Mouse (Mus musculus) MEL (cell line): Measurements from ENCODE around the gene Rp9. TPM values are rescaled to one million over a fixed set of nuclear protein-coding genes. Genes with fewer than 3 reads are reported as not detected.
A peak's percentile ranks its signal among the peaks of the same experiment; 100 is the strongest.

Experiments
- DNase-seq: peaks from one replicate; pipeline ENCODE4 v3.0.0; 2011; ENCODE audit warnings: low read depth, low spot score
- H3K27ac ChIP-seq: 2 replicates; pipeline ENCODE4 v1.5.1; 2012; ENCODE audit warnings: low read depth, mild to moderate bottlenecking, control low read depth, low read length, moderate library complexity; ENCODE audit not compliant: control insufficient read depth
- H3K27me3 ChIP-seq, 2 experiments: fragments of 150-350 bp in 1 of 2; sonication (generic) in 1 of 2; 2 replicates each; pipeline ENCODE4 v1.6.1; 2012; ENCODE audit warnings: low read length in 2 of 2, mild to moderate bottlenecking in 2 of 2, improper control_type of control experiment in 1 of 2, moderate library complexity in 1 of 2; ENCODE audit not compliant: insufficient read depth in 2 of 2, control insufficient read depth in 1 of 2
- H3K36me3 ChIP-seq, 2 experiments: 2 replicates each; pipeline ENCODE4 v1.6.1; 2012 to 2014; ENCODE audit warnings: low read length in 2 of 2, improper control_type of control experiment in 1 of 2, inconsistent platforms in 1 of 2, mild to moderate bottlenecking in 1 of 2; ENCODE audit not compliant: insufficient read depth in 2 of 2, control insufficient read depth in 1 of 2
- H3K4me1 ChIP-seq, 2 experiments: fragments of 150-350 bp in 1 of 2; sonication (generic) in 1 of 2; 2 replicates each; pipeline ENCODE4 v1.6.1; 2012; ENCODE audit warnings: low read length in 2 of 2, improper control_type of control experiment in 1 of 2, mild to moderate bottlenecking in 1 of 2; ENCODE audit not compliant: insufficient read depth in 2 of 2, control insufficient read depth in 1 of 2
- H3K4me3 ChIP-seq, 2 experiments: fragments of 150-350 bp in 1 of 2; sonication (generic) in 1 of 2; 2 replicates each; pipeline ENCODE4 v1.5.1; 2012; ENCODE audit warnings: low read depth in 2 of 2, low read length in 2 of 2, mild to moderate bottlenecking in 2 of 2, moderate library complexity in 2 of 2, control low read depth in 1 of 2, improper control_type of control experiment in 1 of 2; ENCODE audit not compliant: control insufficient read depth in 1 of 2, insufficient read depth in 1 of 2
- H3K79me2 ChIP-seq: 2 replicates; pipeline ENCODE4 v1.6.1; 2012; ENCODE audit warnings: mild to moderate bottlenecking, low read length, moderate library complexity; ENCODE audit not compliant: control insufficient read depth, poor library complexity, insufficient read depth
- H3K9ac ChIP-seq: 2 replicates; pipeline ENCODE4 v1.6.1; 2012; ENCODE audit warnings: low read depth, mild to moderate bottlenecking, control low read depth, low read length, moderate library complexity; ENCODE audit not compliant: control insufficient read depth, poor library complexity, severe bottlenecking
- H3K9me3 ChIP-seq: fragments of 150-350 bp; sonication (generic); replicated peaks from 2 replicates; pipeline ENCODE4 v1.6.1; 2012; ENCODE audit warnings: mild to moderate bottlenecking, low read length, improper control_type of control experiment, moderate library complexity; ENCODE audit not compliant: insufficient read depth
- CHD1 ChIP-seq: IDR thresholded peaks from 2 replicates; pipeline ENCODE4 v1.6.1; 2012; ENCODE audit warnings: low read depth, mild to moderate bottlenecking, inconsistent platforms, low read length, improper control_type of control experiment
- CTCF ChIP-seq, 3 experiments: IDR thresholded peaks in 2 of 3; conservative IDR thresholded peaks in 1 of 3; 2 replicates each; pipeline ENCODE4 v1.5.1; 2011 to 2012; ENCODE audit warnings: low read length in 3 of 3, low read depth in 2 of 3, mild to moderate bottlenecking in 2 of 3, improper control_type of control experiment in 1 of 3, inconsistent platforms in 1 of 3, mixed read lengths in 1 of 3, moderate library complexity in 1 of 3; ENCODE audit not compliant: control insufficient read depth in 1 of 3, insufficient read depth in 1 of 3, poor library complexity in 1 of 3, severe bottlenecking in 1 of 3
- KAT2A ChIP-seq: conservative IDR thresholded peaks from 2 replicates; pipeline ENCODE4 v1.6.1; 2012; ENCODE audit warnings: low read depth, low read length, improper control_type of control experiment, inconsistent platforms
- MAFK ChIP-seq: IDR thresholded peaks from 2 replicates; pipeline ENCODE4 v1.6.1; 2011; ENCODE audit warnings: low read depth, mild to moderate bottlenecking, low read length, improper control_type of control experiment, borderline replicate concordance
- MAX ChIP-seq: IDR thresholded peaks from 2 replicates; pipeline ENCODE4 v1.6.1; 2011; ENCODE audit warnings: low read length, improper control_type of control experiment
- MXI1 ChIP-seq: IDR thresholded peaks from 2 replicates; pipeline ENCODE4 v1.6.1; 2011; ENCODE audit warnings: mild to moderate bottlenecking, low read depth, low read length, improper control_type of control experiment
- MYB ChIP-seq: IDR thresholded peaks from 2 replicates; pipeline ENCODE4 v1.6.1; 2011; ENCODE audit warnings: mild to moderate bottlenecking, low read depth, low read length, improper control_type of control experiment
- MYC ChIP-seq: IDR thresholded peaks from 2 replicates; pipeline ENCODE4 v1.6.1; 2011; ENCODE audit warnings: low read depth, mild to moderate bottlenecking, low read length, improper control_type of control experiment, moderate library complexity
- POLR2AphosphoS2 ChIP-seq: IDR thresholded peaks from 2 replicates; pipeline ENCODE4 v1.6.1; 2011; ENCODE audit warnings: low read length, improper control_type of control experiment
- POLR2AphosphoS5 ChIP-seq: IDR thresholded peaks from 2 replicates; pipeline ENCODE4 v1.6.1; 2012; ENCODE audit warnings: low read depth, borderline replicate concordance, mild to moderate bottlenecking, inconsistent platforms, low read length, moderate library complexity, mixed read lengths
- RAD21 ChIP-seq: IDR thresholded peaks from 2 replicates; pipeline ENCODE4 v1.6.1; 2011; ENCODE audit warnings: mild to moderate bottlenecking, low read depth, low read length, improper control_type of control experiment
- TAL1 ChIP-seq: IDR thresholded peaks from 2 replicates; pipeline ENCODE4 v1.6.1; 2012; ENCODE audit warnings: mild to moderate bottlenecking, inconsistent platforms, low read length, moderate library complexity, mixed read lengths
- ZC3H11A ChIP-seq: IDR thresholded peaks from 2 replicates; pipeline ENCODE4 v1.6.1; 2012; ENCODE audit warnings: low read depth, mild to moderate bottlenecking, inconsistent platforms, low read length, improper control_type of control experiment
- ZNF384 ChIP-seq: IDR thresholded peaks from 2 replicates; pipeline ENCODE4 v1.6.1; 2012; ENCODE audit warnings: low read depth, mild to moderate bottlenecking, inconsistent platforms, low read length, improper control_type of control experiment
- polyA plus RNA-seq, 2 experiments: library from polyadenylated mRNA; stranded (reverse) in 1 of 2; unstranded in 1 of 2; fragments of >175 nt in 1 of 2; fragments of >200 nt in 1 of 2; gene quantifications; 2 replicates each; pipeline versions ENCODE4 v1.2.1 to v1.2.4; 2012; ENCODE audit warnings: low replicate concordance in 2 of 2, low read depth in 1 of 2; ENCODE audit not compliant: insufficient read length in 2 of 2, insufficient read depth in 1 of 2, missing spikeins in 1 of 2
- total RNA-seq: library from RNA; depleted of rRNA; stranded (reverse); fragments of 300-350 nt; gene quantifications from 2 replicates; pipeline ENCODE4 v1.2.3, GENCODE M21; 2012

Rp9 gene
- total and polyA plus RNA-seq, 3 experiments = 225 to 417 (median 405) TPM

GRCm38 (mm10) chr9:22399021-22399420, 70.5 kb downstream of the Rp9 start (continued):
- TF ChIP-seq CHD1 = no peak
- no peak for TF ChIP-seq MYC

GRCm38 (mm10) chr9:22394725-22395124, 74.8 kb downstream of the Rp9 start:
- no peaks in the 10 kb centered on the region for H3K9me3 ChIP-seq
- no peak overlapping the region for H3K4me3 ChIP-seq
- H3K9ac ChIP-seq = no peak overlapping the region
- no peaks in the 10 kb centered on the region for H3K79me2 ChIP-seq
- no peak overlapping the region for H3K27ac ChIP-seq
- no peak for TF ChIP-seq MAFK
- no peak for TF ChIP-seq ZNF384
- TF ChIP-seq MAX = no peak
- no peak for TF ChIP-seq TAL1
- TF ChIP-seq MXI1 = no peak
- TF ChIP-seq MYB = no peak
- no peak for TF ChIP-seq RAD21
- TF ChIP-seq POLR2AphosphoS5 = no peak
- TF ChIP-seq KAT2A = no peak
- no peaks in the 10 kb centered on the region for H3K27me3 ChIP-seq
- peak; percentile 83 for DNase-seq
- peaks cover 15 to 20% of the 10 kb centered on the region in 2 experiments for H3K4me1 ChIP-seq
- peaks cover 2 to 21% of the 10 kb centered on the region in 2 experiments; a peak in 3 of 4 replicates for H3K36me3 ChIP-seq

- Histone ChIP-seq H3K27ac (peak overlapping the region; percentile 25), H3K27me3 (no peaks in the 10 kb centered on the region), H3K9ac (peak overlapping the region; percentile 80), H3K79me2 (peaks cover 35% of the 10 kb centered on the region), H3K36me3 (peaks cover 22 to 40% of the 10 kb centered on the region in 2 experiments), H3K9me3 (no peaks in the 10 kb centered on the region), H3K4me3 (peak overlapping the region; percentile 4 to 61; a peak in 3 of 4 replicates), H3K4me1 (peaks cover 26 to 36% of the 10 kb centered on the region in 2 experiments)
- TF ChIP-seq ZC3H11A = no peak
- no peak for TF ChIP-seq CTCF (IDR thresholded peaks at IDR 0.05 in 2 of 3, conservative IDR thresholded peaks at IDR 0.05 in 1 of 3; ENCODE audit: control insufficient read depth in 1 of 3, insufficient read depth in 1 of 3, low read depth in 2 of 3, low read length in 3 of 3, poor library complexity in 1 of 3, severe bottlenecking in 1 of 3)
- no peak for TF ChIP-seq POLR2AphosphoS2
- DNase-seq = peak; percentile 81
Observed at GRCm38 (mm10) chr9:22390390-22390789, 79.2 kb downstream of the Rp9 start.
